Mouse (Mus musculus): ENCODE results near the gene Klhl36.

DNA sequence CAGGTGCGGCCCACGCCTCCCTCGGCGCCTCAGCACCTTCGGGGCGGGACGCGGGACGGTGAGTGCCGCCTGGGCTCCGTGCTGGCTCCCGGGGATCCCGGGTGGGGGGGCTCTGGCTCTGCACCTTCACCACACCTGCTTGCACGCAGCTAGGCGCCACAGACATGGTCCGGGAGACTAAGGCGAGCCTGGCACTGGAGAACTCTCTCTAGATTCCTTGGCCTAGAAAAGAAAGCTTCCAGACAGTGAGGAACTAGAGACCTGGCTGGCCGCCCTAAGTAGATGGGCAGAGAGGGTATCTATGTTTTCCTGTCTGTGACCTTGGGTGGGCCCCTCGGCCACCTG lies 296 bp downstream of the Klhl36 start:
- no peak for TF ChIP-seq CTCF (IDR thresholded peaks at IDR 0.05; ENCODE audit: control insufficient read depth, insufficient read depth, insufficient replicate concordance, low read depth, low read length)
- no peak for TF ChIP-seq POLR2A (IDR thresholded peaks at IDR 0.05; ENCODE audit: control insufficient read depth, low read depth, low read length)

Data from testis, adult 2 months (tissue).